Mouse (Mus musculus): ENCODE results near the gene Rasa2. TPM values are rescaled to one million over a fixed set of nuclear protein-coding genes. Genes with fewer than 3 reads are reported as not detected.
"Not testable (repeated sequence)": the region's sequence is repeated elsewhere in the genome, so short reads cannot be mapped to it uniquely, and the experiment has no call there.

Rasa2 gene
- total RNA-seq, 2 experiments from 2014 or later: 3.0 to 4.1 TPM

DNA sequence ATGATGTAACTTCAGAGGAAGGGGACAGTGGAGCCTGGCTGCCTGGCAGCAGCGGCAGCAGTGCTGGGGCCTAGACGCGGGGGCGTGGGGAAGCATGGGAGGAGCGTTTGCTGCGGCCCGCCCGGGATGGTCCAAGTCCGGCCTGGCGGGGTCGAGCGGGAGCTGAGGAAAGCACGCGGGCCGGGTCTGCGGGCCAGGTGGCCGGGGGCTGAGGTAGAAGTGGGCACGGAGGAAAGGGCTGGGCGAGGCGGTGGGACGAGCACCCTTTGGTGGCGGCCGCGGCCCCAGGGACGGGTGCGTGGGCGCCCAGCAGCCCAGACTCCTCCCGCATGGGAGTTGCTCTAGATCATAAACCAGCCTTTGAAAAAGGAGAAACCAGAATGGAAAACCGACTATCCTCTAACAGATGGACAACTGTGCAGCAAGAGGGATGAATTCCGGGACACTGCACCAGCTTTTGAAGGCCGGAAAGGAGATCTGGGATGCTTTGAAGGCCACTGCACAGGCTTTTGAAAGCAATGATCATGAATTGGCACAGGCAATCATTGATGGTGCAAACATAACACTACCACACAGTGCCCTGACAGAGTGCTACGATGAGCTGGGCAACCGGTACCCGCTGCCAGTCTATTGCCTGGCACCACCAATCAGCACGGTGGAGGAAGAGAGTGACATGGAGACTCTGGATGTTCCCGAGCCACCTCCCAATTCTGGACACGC, 94.4 kb downstream of the Rasa2 start:
- intact Hi-C loops (cut with DNase I; ENCODE audit: low total_unique reads): no loop called here
- peak; percentile 70 for DNase-seq

DNA sequence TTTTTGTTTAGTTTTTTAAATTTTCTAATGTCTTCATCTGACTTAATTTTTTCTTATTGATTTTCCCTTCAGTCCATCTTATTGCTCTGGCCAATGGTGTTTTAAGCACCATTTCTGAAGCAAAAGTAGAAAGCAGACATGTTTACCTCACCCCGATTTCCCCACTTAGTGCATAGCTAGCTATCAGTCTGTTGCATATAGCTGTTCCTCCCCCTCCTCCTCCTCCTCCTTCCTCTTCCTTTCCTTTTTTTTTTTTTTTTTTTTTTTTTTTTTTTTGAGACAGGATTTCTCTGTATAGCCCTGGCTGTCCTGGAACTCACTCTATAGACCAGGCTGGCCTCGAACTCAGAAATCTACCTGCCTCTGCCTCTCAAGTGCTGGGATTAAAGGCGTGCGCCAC, 95.3 kb downstream of the Rasa2 start:
- intact Hi-C loops (cut with DNase I; ENCODE audit: low total_unique reads); DNase-seq: not testable (repeated sequence)

DNA sequence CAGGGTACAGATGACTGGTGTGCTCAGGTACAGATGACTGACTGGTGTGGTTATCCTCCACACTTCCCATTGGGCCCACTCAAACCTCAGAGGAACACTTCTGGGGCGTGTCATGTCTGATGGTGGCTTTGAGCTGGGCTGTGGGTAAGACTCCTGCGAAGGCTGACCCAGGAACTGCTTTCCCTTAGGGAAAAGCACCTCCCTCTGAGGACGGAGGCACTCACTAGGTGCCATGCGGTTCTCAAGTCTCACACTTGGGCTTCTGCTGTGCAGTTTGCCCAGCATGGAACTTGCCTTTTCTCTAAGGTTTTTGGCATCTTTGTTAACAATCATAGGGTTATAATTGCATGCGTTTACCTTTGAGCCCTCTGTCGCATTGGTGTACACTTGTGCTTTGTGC, 96.0 kb downstream of the Rasa2 start:
- intact Hi-C loops (cut with DNase I; ENCODE audit: low total_unique reads): no loop called here
- no peak for DNase-seq

- DNase-seq: no peak
- intact Hi-C loops (cut with DNase I; ENCODE audit: low total_unique reads): no loop called here
Observed at GRCm38 (mm10) chr9:96534256-96534655, 97.2 kb downstream of the Rasa2 start.

DNA sequence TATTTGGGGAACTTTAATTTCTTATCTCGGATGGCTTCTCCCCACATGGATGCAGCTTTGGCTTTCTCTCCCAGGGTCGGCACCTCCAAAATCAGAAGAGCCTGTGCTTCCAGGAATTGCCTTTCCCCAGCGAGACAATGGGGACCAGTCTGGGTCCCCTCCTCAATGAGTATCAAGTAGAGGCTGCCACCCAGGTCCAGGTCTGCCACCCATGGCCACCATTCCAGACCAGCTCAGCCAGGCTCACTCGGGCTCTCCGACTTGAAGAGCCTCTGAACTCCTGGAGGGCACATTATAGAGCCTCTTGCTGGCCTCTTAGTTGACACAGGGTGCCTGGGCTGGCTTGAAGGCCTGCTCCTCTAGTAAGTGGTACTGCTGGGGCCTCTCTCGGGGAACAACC, 97.9 kb downstream of the Rasa2 start:
- no peak for DNase-seq
- intact Hi-C loops (cut with DNase I; ENCODE audit: low total_unique reads): no loop called here

GRCm38 (mm10) chr9:96532531-96532930, 98.9 kb downstream of the Rasa2 start:
- no peak for DNase-seq
- intact Hi-C loops (cut with DNase I; ENCODE audit: low total_unique reads): no loop called here

DNA sequence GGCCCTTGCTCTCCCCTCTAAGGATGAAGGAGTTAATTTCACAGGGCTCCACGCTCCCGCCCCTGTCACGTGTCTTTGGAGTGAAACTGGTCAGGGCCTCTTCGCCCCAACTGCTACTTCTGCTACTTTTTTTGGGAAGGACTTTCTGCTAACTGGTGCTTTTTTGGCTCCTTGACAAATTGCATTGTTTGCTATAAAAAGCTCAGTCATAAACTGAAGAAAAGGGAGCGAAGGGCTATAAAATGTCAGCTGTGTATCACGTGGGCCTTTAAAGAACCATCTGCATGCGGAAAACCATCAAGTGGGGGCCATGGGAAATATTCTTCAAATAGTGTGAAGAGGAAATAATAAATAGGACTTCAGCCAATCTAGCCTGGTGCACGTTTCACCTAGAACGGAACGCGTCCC, 100.7 kb downstream of the Rasa2 start:
- peak; percentile 47 for DNase-seq
- intact Hi-C loops (cut with DNase I; ENCODE audit: low total_unique reads): no loop called here

DNA sequence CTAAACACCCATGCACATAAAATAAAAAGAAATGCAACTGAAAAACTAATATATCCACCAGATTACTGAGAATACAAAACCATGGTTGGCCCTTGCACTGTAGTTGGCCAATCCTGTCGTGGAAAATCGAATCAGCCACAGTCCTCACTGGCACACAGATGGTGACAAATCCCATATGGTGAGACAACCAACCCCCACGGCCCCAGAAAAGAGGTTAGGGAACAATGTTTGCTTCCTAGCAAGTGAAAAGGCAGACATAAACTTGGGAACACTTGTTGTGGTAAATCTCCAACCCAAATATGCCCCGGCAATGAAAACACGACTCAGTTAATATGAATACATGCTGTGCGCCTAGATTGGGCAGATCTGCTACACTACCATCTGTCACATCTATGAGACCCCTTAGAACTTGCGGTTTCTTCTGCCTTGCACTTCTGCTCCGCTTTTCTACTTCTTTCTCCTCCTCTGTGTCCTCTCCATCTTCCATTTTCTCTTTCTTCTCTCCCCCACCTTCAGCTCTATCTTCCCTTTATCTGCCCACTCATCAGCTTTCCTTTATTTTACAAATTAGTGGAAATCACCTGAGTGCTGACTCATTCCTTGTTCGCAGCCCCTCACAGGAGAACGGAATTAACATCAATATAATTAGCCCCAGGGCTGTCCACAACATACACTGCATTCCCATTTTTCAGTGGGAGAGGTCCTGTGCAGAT, 101.3 kb downstream of the Rasa2 start:
- intact Hi-C loops (cut with DNase I; ENCODE audit: low total_unique reads): no loop called here
- DNase-seq: no peak

DNA sequence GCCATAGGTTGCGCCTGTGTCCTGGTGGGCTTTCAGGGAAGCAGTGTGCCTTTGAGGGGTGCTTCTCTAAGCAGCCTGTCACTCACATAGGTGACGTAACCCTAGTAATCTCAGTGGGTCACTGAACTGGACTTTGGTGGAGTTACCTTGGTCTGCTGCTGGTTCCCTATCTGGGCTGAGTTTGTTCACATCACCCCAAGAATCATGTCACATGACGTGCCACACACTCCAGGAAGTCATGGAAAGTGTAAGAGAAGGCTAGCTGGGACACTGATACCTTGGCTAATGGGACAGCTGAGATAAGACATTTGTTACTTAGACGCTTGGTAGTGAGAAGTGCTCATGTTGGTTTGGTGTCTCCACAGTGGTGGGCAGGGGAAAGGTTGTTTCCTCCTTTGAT, 105.4 kb downstream of the Rasa2 start:
- intact Hi-C loops (cut with DNase I; ENCODE audit: low total_unique reads): no loop called here
- no peak for DNase-seq

DNA sequence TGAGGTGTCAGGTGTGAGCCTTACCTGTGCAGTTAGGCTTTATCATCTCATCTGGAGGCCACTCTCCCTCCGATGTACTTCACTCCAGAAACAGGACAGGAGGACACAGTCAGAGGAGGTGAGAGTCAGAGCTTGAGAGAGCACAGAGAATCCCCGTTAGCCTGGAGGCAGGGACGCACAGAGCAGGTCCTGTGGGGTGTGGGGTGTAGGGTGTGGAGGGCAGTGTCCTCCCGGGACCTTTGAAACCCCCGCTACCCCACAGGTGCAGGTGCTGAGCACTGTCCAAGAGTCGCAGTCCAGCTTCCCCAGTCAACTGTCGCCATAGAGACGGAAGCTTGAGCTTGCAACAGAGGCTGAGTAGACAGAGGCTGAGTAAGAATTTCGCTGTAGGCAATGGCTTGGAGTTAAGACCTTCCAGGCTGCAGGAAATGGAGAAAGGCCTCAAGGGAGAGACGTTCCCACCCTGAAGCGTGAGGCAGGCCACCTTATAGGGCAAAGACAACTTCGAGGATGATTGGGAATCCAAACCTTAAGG, 106.4 kb downstream of the Rasa2 start, which contains the start of gene Gm28729:
Gene Gm28729, minus strand, starts transcription at position 293 of the 535 bp plus-strand sequence.
- intact Hi-C loops (cut with DNase I; ENCODE audit: low total_unique reads): no loop called here
- no peak for DNase-seq

DNA sequence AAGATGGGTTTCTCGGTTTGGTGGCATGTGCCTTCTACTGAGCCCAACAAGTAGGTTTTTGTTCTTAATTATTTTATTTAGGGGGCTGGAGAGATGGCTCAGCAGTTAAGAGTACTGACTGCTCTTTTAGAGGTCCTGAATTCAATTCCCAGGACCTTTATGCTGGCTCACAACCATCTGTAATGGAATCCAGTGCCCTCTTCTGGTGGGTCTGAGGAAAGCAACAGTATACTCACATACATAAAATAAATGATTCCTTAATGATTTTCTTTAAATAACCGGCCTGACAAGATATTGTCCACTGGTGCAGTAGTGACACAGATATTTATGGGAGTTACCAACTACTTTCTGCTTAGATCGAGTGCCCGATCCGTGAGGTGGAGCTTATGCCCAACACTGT, 108.3 kb downstream of the Rasa2 start:
- intact Hi-C loops (cut with DNase I; ENCODE audit: low total_unique reads): no loop called here
- no peak for DNase-seq

GRCm38 (mm10) chr9:96521574-96521973, 109.8 kb downstream of the Rasa2 start:
- intact Hi-C loops (cut with DNase I; ENCODE audit: low total_unique reads); DNase-seq: not testable (repeated sequence)

GRCm38 (mm10) chr9:96517429-96517828, 114.0 kb downstream of the Rasa2 start:
- no peak for DNase-seq
- intact Hi-C loops (cut with DNase I; ENCODE audit: low total_unique reads): no loop called here

GRCm38 (mm10) chr9:96516806-96517205, 114.6 kb downstream of the Rasa2 start:
- no peak for DNase-seq
- intact Hi-C loops (cut with DNase I; ENCODE audit: low total_unique reads): no loop called here

DNA sequence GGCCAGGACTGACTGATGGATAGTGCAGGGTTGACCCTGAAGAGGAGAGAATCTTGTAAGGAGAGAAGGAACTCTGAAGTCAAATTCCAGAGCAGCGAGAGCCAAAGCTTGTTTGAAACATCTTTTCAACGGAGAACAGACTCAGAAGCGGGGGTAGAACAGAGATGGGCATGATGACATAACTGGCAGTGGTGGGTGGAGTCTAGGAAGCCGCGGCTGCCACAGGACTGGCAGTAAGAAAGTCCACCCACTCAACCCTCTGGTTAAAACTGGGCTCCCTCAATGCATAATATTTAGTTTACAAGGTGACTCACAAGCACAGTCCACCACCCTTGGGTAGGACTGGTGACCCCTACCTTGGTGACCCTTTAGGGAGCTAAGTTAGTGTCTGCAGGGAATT, 115.7 kb downstream of the Rasa2 start:
- intact Hi-C loops (cut with DNase I; ENCODE audit: low total_unique reads): no loop called here
- no peak for DNase-seq

- no peak for DNase-seq
- intact Hi-C loops (cut with DNase I; ENCODE audit: low total_unique reads): no loop called here
Observed at GRCm38 (mm10) chr9:96514278-96514677, 117.1 kb downstream of the Rasa2 start.

DNA sequence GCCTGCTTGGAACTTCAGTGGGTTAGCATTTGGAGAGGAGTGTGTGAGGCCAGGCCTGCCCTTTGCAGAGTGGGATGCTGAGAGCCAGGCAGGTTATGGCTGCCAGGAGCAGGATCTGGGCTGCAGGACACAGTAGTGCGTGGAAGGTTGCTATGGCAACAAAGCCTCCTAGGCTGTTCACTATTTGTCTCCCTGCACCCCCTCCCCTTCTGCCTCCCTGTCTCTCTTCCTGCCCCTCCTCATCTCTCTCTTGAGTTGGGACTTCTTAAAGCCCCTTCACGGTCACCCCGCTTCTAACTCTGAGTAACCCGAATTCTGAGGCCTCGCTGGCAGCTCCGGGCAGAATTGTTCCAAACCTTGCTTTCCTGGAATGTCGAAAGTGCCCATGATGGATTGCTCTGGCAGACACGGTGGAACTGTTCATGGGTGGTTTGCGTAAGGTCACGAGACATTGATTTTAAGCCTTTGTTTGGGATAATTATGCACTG, 125.4 kb downstream of the Rasa2 start:
- intact Hi-C loops (cut with DNase I; ENCODE audit: low total_unique reads): no loop called here
- DNase-seq: peak; percentile 30

DNA sequence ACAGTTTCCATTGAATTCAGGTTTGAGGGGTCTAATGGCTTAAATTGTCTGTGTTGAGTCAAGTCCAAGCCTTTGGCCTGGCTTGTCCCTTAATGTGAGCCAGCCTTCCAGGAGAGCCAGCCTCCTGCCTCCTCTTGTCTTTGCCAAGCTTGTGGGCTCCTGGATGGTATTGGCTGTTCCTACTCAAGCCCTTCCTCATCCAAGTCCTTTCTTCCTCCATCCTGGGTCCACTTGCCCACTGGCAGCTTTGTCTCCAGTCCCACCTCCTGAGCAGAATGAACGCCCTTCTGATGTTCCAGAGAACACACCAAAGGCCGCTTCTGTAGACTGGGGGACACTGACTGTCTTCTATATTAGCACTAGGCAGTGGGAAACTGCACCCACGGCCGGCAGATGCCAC, 126.3 kb downstream of the Rasa2 start:
- intact Hi-C loops (cut with DNase I; ENCODE audit: low total_unique reads): no loop called here
- no peak for DNase-seq

GRCm38 (mm10) chr9:96504116-96504895, 127.1 kb downstream of the Rasa2 start:
- no peak for DNase-seq
- intact Hi-C loops (cut with DNase I; ENCODE audit: low total_unique reads): no loop called here

Data from gastrocnemius, postnatal 14 days (tissue).